Mouse (Mus musculus): ENCODE results near the gene Epb41l3.

DNA sequence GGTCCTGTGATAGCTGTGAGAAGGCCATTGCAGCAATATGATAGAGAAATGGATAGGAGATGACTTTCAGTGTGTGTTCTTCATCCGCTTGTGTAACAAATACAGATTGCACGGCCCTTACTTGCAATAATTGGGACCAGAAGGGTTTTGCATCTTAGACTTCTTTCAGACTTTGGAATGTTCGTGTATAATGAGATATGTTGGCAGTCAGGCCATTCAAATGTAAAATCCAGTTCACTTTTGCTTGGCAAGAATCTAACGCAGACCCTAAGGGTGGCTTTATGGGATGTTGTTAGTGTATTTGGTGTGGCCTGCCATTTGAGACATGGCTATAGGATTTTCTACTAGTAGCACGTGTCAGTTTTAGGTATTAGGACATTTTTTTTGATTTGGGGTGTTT, 102.5 kb downstream of the Epb41l3 start:
- TF ChIP-seq CTCF (IDR thresholded peaks at IDR 0.05; ENCODE audit: extremely low read depth, insufficient read length, insufficient replicate concordance, low read depth, low read length) (no peak), POLR2A (IDR thresholded peaks at IDR 0.05; ENCODE audit: low read depth, low read length) (no peak)
